ENCODE assay signal across 9 mouse cellular contexts in the genomic region with DNA sequence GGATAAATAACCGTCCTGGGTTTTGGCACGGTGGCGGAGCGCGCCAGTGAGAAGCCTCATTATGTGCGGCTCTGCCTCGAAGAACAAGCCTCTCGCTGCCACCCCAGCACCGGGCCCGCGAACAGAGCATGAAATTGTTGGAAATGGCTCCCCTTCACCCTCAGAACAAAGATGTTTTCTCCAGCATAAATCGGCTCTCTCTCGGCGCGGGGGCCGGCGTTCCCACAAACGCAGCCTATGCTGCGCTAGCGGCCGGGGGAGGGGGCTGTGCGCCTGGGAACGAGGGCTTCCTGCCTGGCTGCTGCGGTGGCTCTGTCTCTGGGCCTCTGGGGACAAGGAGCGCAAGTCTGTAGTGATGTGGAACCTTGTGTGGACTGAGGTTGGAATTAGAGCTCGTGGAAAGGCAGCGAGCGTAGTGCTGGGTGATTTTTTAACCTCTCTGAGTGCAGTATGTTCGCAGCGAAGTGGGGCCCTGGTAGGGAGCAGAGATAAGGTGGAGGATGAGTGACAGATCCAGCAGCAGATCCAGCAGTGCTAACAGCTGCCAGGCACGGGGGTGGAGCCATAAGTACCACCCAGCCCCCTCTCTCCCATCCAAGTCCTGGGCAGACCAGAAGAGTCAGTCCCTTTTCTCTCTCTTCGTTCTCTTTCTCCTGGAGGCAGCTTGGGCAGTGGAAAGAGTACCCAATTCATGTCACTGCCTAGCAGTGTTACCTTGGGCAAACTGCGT.
A peak's percentile ranks its signal among the peaks of the same experiment; 100 is the strongest.
DNase-seq lines count a peak whose midpoint lies in the region; ATAC-seq and TF ChIP-seq lines count a peak whose summit lies in the region.
"Had no signal": no experiment of that assay in that cellular context is flagged by ENCODE, and none has a peak within 500 bp of the region (broad histone marks: within the 10 kb centered on the region; RNA-seq: fewer than 3 reads in every experiment).

No protein-coding gene starts in this region.

- TF ChIP-seq CTCF in left cerebral cortex, adult 2 months (IDR thresholded peaks at IDR 0.05): peak; percentile 15; the same call in 1 of the 2 replicates

- H3K9ac ChIP-seq in lung, embryonic 15.5 days: no peak overlapping the region
- peak overlapping the region; percentile 65 for H3K9ac ChIP-seq in neural tube, embryonic 11.5 days (ENCODE audit: low read length)
- H3K9ac ChIP-seq: liver, embryonic 15.5 days had no signal

- WGBS in lung, embryonic 15.5 days: 7% methylated on average over 33 of the region's 33 CpGs
- WGBS in neural tube, embryonic 11.5 days: 7% methylated on average over 33 of the region's 33 CpGs

- intact Hi-C loops in left cerebral cortex, adult 2 months (cut with DNase I): no loop called here

- ATAC-seq in lung, embryonic 15.5 days (ENCODE audit: borderline replicate concordance, extremely low read depth, low FRiP score, low TSS enrichment): no peak; the same call in 1 of the 2 replicates
- ATAC-seq in neural tube, embryonic 11.5 days (ENCODE audit: insufficient read depth, low FRiP score, low TSS enrichment): peak; percentile 86
- no peak for ATAC-seq in CD4-positive, CD25-positive, alpha-beta regulatory T cell, adult 4 months

- no peaks in the 10 kb centered on the region for H3K4me1 ChIP-seq in lung, embryonic 15.5 days
- peaks cover 4% of the 10 kb centered on the region; the same call in 1 of the 2 replicates for H3K4me1 ChIP-seq in neural tube, embryonic 11.5 days (ENCODE audit: control insufficient read depth, insufficient read depth, low read length)
- H3K4me1 ChIP-seq: liver, embryonic 15.5 days had no signal

- H3K4me3 ChIP-seq in lung, embryonic 15.5 days: peak overlapping the region; percentile 22
- H3K4me3 ChIP-seq in left cerebral cortex, adult 2 months: peak overlapping the region; percentile 32
- peak overlapping the region; percentile 24 for H3K4me3 ChIP-seq in neural tube, embryonic 11.5 days (ENCODE audit: low read depth, low read length)
- H3K4me3 ChIP-seq: liver, embryonic 15.5 days had no signal

- H3K4me2 ChIP-seq in lung, embryonic 15.5 days: peak overlapping the region; percentile 49
- H3K4me2 ChIP-seq in neural tube, embryonic 11.5 days (ENCODE audit: low read depth): peak overlapping the region; percentile 60
- H3K4me2 ChIP-seq: liver, embryonic 15.5 days had no signal

- H3K27ac ChIP-seq in lung, embryonic 15.5 days: no peak overlapping the region
- peak overlapping the region; percentile 80 for H3K27ac ChIP-seq in left cerebral cortex, adult 2 months
- no peak overlapping the region for H3K27ac ChIP-seq in neural tube, embryonic 11.5 days (ENCODE audit: low read depth, low read length)
- H3K27ac ChIP-seq: liver, embryonic 15.5 days had no signal

- H3K36me3 ChIP-seq in lung, embryonic 15.5 days: no peaks in the 10 kb centered on the region
- H3K36me3 ChIP-seq in neural tube, embryonic 11.5 days (ENCODE audit: control insufficient read depth, insufficient read depth, low read length): no peaks in the 10 kb centered on the region
- H3K36me3 ChIP-seq: liver, embryonic 15.5 days had no signal

- peaks cover 17% of the 10 kb centered on the region for H3K27me3 ChIP-seq in lung, embryonic 15.5 days
- no peaks in the 10 kb centered on the region for H3K27me3 ChIP-seq in neural tube, embryonic 11.5 days (ENCODE audit: control insufficient read depth, insufficient read depth, low read length)

- no peak for DNase-seq in lung, postnatal 25 days (ENCODE audit: low spot score)
- DNase-seq in frontal cortex, adult 2 months (ENCODE audit: extremely low spot score in 1 of 2, low spot score in 1 of 2): peak; percentile 41 to 69
- DNase-seq in left cerebral cortex, adult 2 months (ENCODE audit: extremely low spot score in 1 of 2, low spot score in 2 of 2): peak; percentile 54 to 71
- DNase-seq in neural tube, embryonic 11.5 days (ENCODE audit: low spot score): peak; percentile 80
- DNase-seq in thymus, postnatal 0 days (ENCODE audit: low spot score): no peak
- no peak for DNase-seq in testis, postnatal 14 days (ENCODE audit: low spot score)

- no peaks in the 10 kb centered on the region for H3K9me3 ChIP-seq in lung, embryonic 15.5 days
- H3K9me3 ChIP-seq in neural tube, embryonic 11.5 days (ENCODE audit: control insufficient read depth, low read length): no peaks in the 10 kb centered on the region
- H3K9me3 ChIP-seq: liver, embryonic 15.5 days had no signal

Comparison
In these comparisons a context has a peak if more than half of its experiments do, and no peak if none do; other contexts are left out.
1. DNase-seq: peak in frontal cortex, adult 2 months (2 of 2), left cerebral cortex, adult 2 months (2 of 2) and neural tube, embryonic 11.5 days (single experiment); none in lung, postnatal 25 days (single experiment), thymus, postnatal 0 days (single experiment) and testis, postnatal 14 days (single experiment).
2. Peak in every context shown above with its lines, with median percentiles within 50 percentile points of each other: H3K4me3 ChIP-seq.